Mouse (Mus musculus) liver, embryonic 16.5 days (tissue): ENCODE measurements around the gene Klhl32. TPM values are rescaled to one million over a fixed set of nuclear protein-coding genes. Genes with fewer than 3 reads are reported as not detected.

ENCODE experiments used
- ATAC-seq: fragments of 200-750 bp; cut with Nextera tagmentation; 2 replicates; pipeline ENCODE4 v1.8.0; 2017; ENCODE audit warnings: low read depth, mild to moderate bottlenecking, moderate number of reproducible peaks, moderate library complexity
- H3K27ac ChIP-seq: fragments of 300-500 bp; sonication (generic); 2 replicates; pipeline ENCODE4 v1.5.1; 2014; ENCODE audit warnings: mild to moderate bottlenecking, low read length
- H3K27me3 ChIP-seq: fragments of 300-500 bp; sonication (generic); 2 replicates; pipeline ENCODE4 v1.6.1; 2014; ENCODE audit warnings: low read depth, low read length, mixed read lengths; ENCODE audit not compliant: control insufficient read depth, insufficient read depth
- H3K36me3 ChIP-seq: fragments of 300-500 bp; sonication (generic); 2 replicates; pipeline ENCODE4 v1.6.1; 2014; ENCODE audit warnings: mild to moderate bottlenecking; ENCODE audit not compliant: control insufficient read depth, insufficient read depth
- H3K4me1 ChIP-seq: fragments of 300-500 bp; sonication (generic); 2 replicates; pipeline ENCODE4 v1.6.1; 2014; ENCODE audit warnings: low read depth, low read length, mixed read lengths; ENCODE audit not compliant: control insufficient read depth
- H3K4me2 ChIP-seq: fragments of 300-500 bp; sonication (generic); 2 replicates; pipeline ENCODE4 v1.6.1; 2014; ENCODE audit warnings: low read depth, low read length, mixed read lengths
- H3K4me3 ChIP-seq: fragments of 300-500 bp; sonication (generic); 2 replicates; pipeline ENCODE4 v1.5.1; 2014; ENCODE audit warnings: low read depth, mild to moderate bottlenecking, low read length
- H3K9ac ChIP-seq: fragments of 300-500 bp; sonication (generic); 2 replicates; pipeline ENCODE4 v1.6.1; 2014; ENCODE audit warnings: low read depth, low read length
- H3K9me3 ChIP-seq: fragments of 300-500 bp; sonication (generic); replicated peaks from 2 replicates; pipeline ENCODE4 v1.6.1; 2016; ENCODE audit warnings: low read length; ENCODE audit not compliant: control insufficient read depth
- WGBS: fragments of 180-500 bp; shearing (Covaris S2); extraction: QIAGEN DNeasy Blood & Tissue Kit; methylation state at CpG from one replicate; pipeline ENCODE4 v1.1.7; 2014; ENCODE audit not compliant: insufficient replicate concordance; 5-methylcytosine and 5-hydroxymethylcytosine counted together
- polyA plus RNA-seq: library from polyadenylated mRNA; unstranded; fragments of >200 nt; fragmentation: Nextera tagmentation; extraction: Ambion mirVana; gene quantifications from 2 replicates; pipeline ENCODE4 v1.2.1, GENCODE M21; 2015

The Klhl32 gene
- polyA plus RNA-seq, 1 experiment from 2014 or later, result 0.19 TPM

DNA sequence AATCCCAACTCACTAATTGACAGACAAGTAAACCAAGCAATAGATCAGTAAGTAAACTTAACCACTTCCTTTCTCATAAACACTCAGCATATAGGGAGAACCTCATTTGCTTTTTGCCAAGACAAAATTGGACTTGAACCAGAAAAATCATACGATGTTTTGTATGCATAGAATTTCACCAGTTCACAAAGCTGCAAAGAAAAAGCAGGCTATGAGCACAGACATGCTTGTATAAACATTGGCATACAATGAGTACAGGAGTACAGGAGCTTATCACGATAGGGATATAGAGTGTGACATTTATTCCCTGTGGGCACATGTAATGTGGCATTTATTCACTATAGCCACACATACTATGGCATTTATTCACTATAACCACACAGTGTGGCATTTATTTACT lies 220.5 kb downstream of the Klhl32 start:
- Histone ChIP-seq H3K27me3 (no peaks in the 10 kb centered on the region), H3K9ac (no peak overlapping the region), H3K27ac (no peak overlapping the region), H3K4me3 (no peak overlapping the region), H3K4me1 (no peaks in the 10 kb centered on the region), H3K9me3 (no peaks in the 10 kb centered on the region), H3K36me3 (no peaks in the 10 kb centered on the region), H3K4me2 (no peak overlapping the region)
- no peak for ATAC-seq
- WGBS, result 60% methylated on average over 2 of the region's 2 CpGs

DNA sequence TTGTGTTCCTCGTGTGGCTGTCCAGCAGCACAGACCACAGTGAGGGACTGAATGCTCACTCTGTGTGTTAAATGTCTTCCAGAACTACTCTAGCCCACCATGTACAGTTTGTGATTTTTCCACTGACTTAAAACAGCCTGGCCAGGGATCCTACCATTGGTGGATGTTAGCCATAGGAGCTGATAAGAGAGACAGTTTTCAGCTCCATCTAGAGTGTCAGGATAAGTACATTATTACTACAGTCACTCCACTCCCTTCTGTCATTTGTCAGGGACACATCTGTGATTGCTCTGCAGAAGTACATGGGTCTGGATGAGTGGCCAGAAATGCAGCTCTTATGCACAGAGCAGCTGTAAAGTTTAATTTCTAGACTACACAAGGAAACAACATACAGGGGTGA lies 223.1 kb downstream of the Klhl32 start:
- Histone ChIP-seq H3K27ac (no peak overlapping the region), H3K36me3 (no peaks in the 10 kb centered on the region), H3K4me3 (no peak overlapping the region), H3K4me1 (no peaks in the 10 kb centered on the region), H3K9ac (no peak overlapping the region), H3K27me3 (no peaks in the 10 kb centered on the region), H3K4me2 (no peak overlapping the region), H3K9me3 (no peaks in the 10 kb centered on the region)
- 47% methylated on average over 1 of the region's 1 CpGs for WGBS
- no peak for ATAC-seq

DNA sequence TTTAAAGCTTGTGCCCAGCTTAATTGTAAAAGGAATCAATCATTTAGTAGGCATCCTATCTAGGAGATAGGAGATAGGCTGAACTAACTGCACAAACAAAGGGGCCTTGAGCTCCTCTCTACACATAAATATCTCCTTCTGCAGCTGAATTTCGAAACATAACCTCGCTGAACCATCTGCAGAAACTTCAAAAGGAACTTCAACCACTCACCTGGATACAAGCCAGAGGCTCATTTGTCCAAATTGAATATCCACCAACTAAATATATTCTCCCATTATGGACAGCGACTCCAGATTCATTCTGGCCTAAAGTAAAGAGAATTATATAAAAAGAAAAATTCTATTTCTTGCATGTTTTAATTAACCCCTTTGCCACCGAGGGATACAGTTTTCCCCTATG lies 224.2 kb downstream of the Klhl32 start:
- Histone ChIP-seq H3K36me3 (no peaks in the 10 kb centered on the region), H3K4me3 (no peak overlapping the region), H3K27me3 (no peaks in the 10 kb centered on the region), H3K4me1 (no peaks in the 10 kb centered on the region), H3K9ac (no peak overlapping the region), H3K27ac (no peak overlapping the region), H3K4me2 (no peak overlapping the region), H3K9me3 (no peaks in the 10 kb centered on the region)
- 55% methylated on average over 4 of the region's 4 CpGs for WGBS
- no peak for ATAC-seq

DNA sequence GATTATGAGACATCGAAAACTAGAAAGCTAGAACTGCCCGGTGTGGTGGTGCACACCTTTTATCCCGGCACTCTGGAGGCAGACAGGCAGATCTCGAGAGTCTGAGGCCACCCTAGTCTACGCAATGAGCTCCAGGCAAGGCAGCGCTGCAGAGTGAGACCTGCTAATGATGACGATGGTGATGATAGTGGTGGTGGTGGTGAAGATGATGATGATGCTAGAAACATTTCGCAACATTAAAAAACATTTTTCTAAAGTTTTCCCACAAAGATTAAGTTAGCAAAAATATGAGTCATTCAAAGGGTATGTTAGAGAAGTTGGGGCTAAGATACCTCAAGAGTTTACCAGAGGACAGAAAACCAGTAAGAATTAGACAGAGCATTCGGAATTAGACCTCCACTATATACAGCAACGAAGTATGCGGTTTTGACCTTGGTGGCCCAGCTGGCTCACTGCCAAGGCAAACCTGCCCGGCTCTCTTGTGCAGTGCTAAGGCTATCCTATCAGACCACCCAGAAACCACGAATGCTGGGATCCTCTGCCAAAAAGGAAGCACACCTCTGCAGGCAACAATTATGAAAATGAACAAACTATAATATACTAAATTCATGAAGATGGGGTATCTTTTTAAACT lies 224.9 kb downstream of the Klhl32 start:
- Histone ChIP-seq H3K4me1 (no peaks in the 10 kb centered on the region), H3K4me2 (no peak overlapping the region), H3K4me3 (no peak overlapping the region), H3K9me3 (no peaks in the 10 kb centered on the region), H3K36me3 (no peaks in the 10 kb centered on the region), H3K9ac (no peak overlapping the region), H3K27ac (no peak overlapping the region), H3K27me3 (no peaks in the 10 kb centered on the region)
- 0 out of 2 replicates have a peak, but pooled peaks have one; percentile 35 for ATAC-seq
- WGBS, result 55% methylated on average over 13 of the region's 13 CpGs

DNA sequence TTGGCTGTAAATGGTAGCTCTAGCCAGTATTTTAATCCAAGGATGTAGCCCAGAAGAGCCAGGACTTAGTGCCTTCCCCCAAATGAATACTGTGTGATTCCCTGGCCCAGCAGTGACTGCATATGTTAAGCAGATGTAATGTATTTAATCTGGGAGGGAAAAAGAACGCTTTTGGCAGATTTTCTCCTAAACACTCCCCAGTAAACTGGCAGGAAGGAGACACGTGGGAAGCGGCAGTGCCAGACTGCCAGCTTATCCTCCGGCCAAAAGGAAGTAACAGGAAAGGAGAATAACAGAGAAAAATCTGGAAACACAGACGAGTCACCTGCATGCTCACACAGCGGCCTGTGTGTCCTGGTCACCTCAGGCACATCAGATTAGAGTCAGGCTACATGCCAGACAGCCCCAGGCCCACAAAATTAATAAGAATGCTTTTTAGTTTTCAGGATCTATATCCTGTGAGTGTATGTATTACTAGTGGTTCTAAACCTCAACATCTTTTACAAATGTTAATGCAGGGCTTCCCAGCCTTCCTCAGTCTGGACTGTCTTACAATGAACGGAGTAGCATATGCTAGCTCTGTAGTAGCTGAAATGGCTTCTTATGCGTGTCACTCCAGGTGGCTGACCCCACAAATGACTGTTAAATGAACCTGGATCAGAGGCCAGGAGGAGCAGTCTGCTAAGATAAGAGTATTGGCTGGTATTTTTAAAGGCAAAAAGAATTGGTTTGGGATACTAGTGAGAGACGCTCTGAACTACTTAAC lies 229.3 kb downstream of the Klhl32 start:
- H3K9me3 ChIP-seq, result no peaks in the 10 kb centered on the region
- H3K36me3 ChIP-seq, result no peaks in the 10 kb centered on the region
- no peak overlapping the region for H3K27ac ChIP-seq
- WGBS, result 68% methylated on average over 9 of the region's 9 CpGs
- no peaks in the 10 kb centered on the region for H3K4me1 ChIP-seq
- no peak overlapping the region for H3K4me3 ChIP-seq
- no peak overlapping the region for H3K9ac ChIP-seq
- H3K27me3 ChIP-seq, result no peaks in the 10 kb centered on the region
- H3K4me2 ChIP-seq, result no peak overlapping the region
- ATAC-seq, result no peak

DNA sequence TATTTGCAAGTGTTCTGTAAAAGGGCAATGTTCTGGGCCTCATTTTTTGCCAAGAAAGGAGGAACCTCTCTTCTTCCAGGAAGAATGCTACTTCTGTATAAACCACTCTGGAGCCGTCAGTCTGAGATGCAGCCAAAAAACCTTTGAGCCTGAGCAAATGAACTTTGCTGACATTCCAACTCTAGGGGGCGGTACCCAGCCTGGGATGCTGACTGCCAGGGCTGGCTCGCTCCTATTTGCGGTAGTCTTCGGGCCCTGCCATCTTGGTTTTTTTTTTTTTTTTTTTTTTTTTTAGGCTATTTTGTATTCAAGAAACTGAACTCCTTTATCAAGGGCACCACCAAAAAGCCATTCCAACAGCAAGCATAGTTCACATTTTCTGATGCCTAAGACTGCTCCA lies 230.5 kb downstream of the Klhl32 start:
- no peak overlapping the region for H3K9ac ChIP-seq
- no peak overlapping the region for H3K4me2 ChIP-seq
- no peaks in the 10 kb centered on the region for H3K27me3 ChIP-seq
- no peaks in the 10 kb centered on the region for H3K9me3 ChIP-seq
- H3K4me1 ChIP-seq, result no peaks in the 10 kb centered on the region
- H3K36me3 ChIP-seq, result no peaks in the 10 kb centered on the region
- no peak overlapping the region for H3K27ac ChIP-seq
- WGBS, result 64% methylated on average over 5 of the region's 5 CpGs
- H3K4me3 ChIP-seq, result no peak overlapping the region
- no peak for ATAC-seq

DNA sequence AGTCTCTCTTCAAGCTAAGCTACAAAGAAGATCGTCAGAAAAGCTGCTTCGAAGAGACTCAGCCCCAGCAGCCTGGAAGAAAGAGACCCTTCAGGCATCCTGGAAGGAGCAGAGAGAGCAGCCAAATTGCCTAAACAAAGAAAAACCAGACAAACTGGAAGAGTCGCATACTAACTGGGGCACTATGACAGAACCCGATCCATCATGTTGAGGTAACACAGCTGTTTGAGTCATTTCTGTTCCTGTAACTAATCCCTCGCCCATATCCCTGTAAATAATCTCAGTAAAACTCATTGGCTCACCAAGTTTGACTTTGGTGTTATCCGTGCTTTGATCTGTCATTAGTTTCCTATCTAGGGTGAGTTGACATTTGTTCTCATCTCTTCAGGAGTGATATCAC lies 230.9 kb downstream of the Klhl32 start:
- H3K27ac ChIP-seq, result no peak overlapping the region
- no peak overlapping the region for H3K9ac ChIP-seq
- H3K9me3 ChIP-seq, result no peaks in the 10 kb centered on the region
- H3K36me3 ChIP-seq, result no peaks in the 10 kb centered on the region
- H3K4me3 ChIP-seq, result no peak overlapping the region
- 54% methylated on average over 6 of the region's 6 CpGs for WGBS
- ATAC-seq, result no peak
- H3K4me1 ChIP-seq, result no peaks in the 10 kb centered on the region
- no peak overlapping the region for H3K4me2 ChIP-seq
- H3K27me3 ChIP-seq, result no peaks in the 10 kb centered on the region

DNA sequence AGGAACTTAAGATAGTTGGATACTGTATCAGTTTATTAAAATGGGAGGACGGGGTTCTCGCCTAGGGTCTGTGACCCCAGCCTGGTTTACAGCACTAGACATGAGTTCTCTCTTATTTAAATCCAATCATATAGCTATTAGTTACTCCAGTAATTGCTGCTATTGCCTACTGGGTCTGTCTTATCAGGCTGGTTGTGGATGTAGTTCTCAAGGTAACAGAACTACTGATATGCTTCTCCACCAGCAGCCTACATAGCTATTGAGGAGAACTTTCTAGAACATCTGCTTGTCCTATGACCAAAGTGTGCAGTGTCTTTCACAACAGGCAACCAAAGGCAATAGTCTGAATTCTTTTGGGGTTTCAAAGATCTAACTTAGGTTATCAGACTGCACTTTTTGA lies 241.4 kb downstream of the Klhl32 start:
- H3K36me3 ChIP-seq, result no peaks in the 10 kb centered on the region
- peak; percentile 39; the same call in 1 of the 2 replicates for ATAC-seq
- no peaks in the 10 kb centered on the region for H3K9me3 ChIP-seq
- no peaks in the 10 kb centered on the region; the same call in 1 of the 2 replicates for H3K4me1 ChIP-seq
- no peak overlapping the region for H3K9ac ChIP-seq
- no peak overlapping the region for H3K4me2 ChIP-seq
- no peak overlapping the region for H3K27ac ChIP-seq
- no peak overlapping the region for H3K4me3 ChIP-seq
- no peaks in the 10 kb centered on the region for H3K27me3 ChIP-seq
- WGBS, result 87% methylated on average over 2 of the region's 2 CpGs

DNA sequence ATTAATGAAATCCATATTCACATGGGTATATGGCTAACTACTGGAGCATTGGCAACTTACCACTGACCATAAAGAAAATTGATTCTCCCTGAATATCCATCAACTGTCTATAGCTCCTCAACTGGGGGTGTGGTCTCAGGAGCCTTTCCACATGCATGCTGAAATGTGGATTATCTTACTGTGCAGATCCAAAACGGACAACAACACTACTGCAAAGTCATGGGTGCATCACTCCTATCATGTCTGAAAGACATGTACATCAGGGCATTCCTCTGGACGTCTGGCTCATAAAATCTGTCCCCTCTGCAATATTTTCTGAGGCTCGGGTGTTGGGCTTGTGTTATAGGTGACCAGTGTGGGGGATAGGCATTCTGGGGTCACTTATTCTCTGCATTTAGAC lies 241.8 kb downstream of the Klhl32 start:
- peak; percentile 82 for ATAC-seq
- WGBS, result 44% methylated on average over 3 of the region's 3 CpGs
- H3K27ac ChIP-seq, result no peak overlapping the region

More for the DNA sequence above, 241.8 kb downstream of the Klhl32 start:
- H3K4me1 ChIP-seq, result no peaks in the 10 kb centered on the region; the same call in 1 of the 2 replicates
- H3K27me3 ChIP-seq, result no peaks in the 10 kb centered on the region
- H3K9ac ChIP-seq, result no peak overlapping the region
- no peaks in the 10 kb centered on the region for H3K9me3 ChIP-seq
- no peak overlapping the region for H3K4me2 ChIP-seq
- H3K4me3 ChIP-seq, result no peak overlapping the region
- no peaks in the 10 kb centered on the region for H3K36me3 ChIP-seq
